Mouse (Mus musculus) heart, embryonic 11.5 days (tissue): ENCODE measurements around the gene Use1. TPM values are rescaled to one million over a fixed set of nuclear protein-coding genes. Genes with fewer than 3 reads are reported as not detected.

Source experiments
- ATAC-seq: fragments of 200-750 bp; cut with Nextera tagmentation; replicated peaks from 2 replicates; pipeline ENCODE4 v1.8.0; 2017; ENCODE audit warnings: moderate library complexity; ENCODE audit not compliant: insufficient number of reproducible peaks, low FRiP score, low TSS enrichment
- H3K27ac ChIP-seq: fragments of 300-500 bp; sonication (generic); 2 replicates; pipeline ENCODE4 v1.5.1; 2014; ENCODE audit warnings: mild to moderate bottlenecking, low read depth, low read length
- H3K27me3 ChIP-seq: fragments of 300-500 bp; sonication (generic); 2 replicates; pipeline ENCODE4 v1.6.1; 2014; ENCODE audit warnings: mild to moderate bottlenecking, low read length, mixed read lengths; ENCODE audit not compliant: control insufficient read depth, insufficient read depth
- H3K36me3 ChIP-seq: fragments of 300-500 bp; sonication (generic); 2 replicates; pipeline ENCODE4 v1.6.1; 2014; ENCODE audit warnings: mild to moderate bottlenecking, low read length, moderate library complexity, mixed read lengths; ENCODE audit not compliant: control insufficient read depth, insufficient read depth
- H3K4me1 ChIP-seq: fragments of 300-500 bp; sonication (generic); 2 replicates; pipeline ENCODE4 v1.6.1; 2014; ENCODE audit warnings: low read length; ENCODE audit not compliant: control insufficient read depth, insufficient read depth
- H3K4me2 ChIP-seq: fragments of 300-500 bp; sonication (generic); 2 replicates; pipeline ENCODE4 v1.6.1; 2014; ENCODE audit warnings: mild to moderate bottlenecking, moderate library complexity
- H3K4me3 ChIP-seq: fragments of 300-500 bp; sonication (generic); 2 replicates; pipeline ENCODE4 v1.5.1; 2014; ENCODE audit warnings: low read depth, low read length
- H3K9ac ChIP-seq: fragments of 300-500 bp; sonication (generic); 2 replicates; pipeline ENCODE4 v1.6.1; 2014; ENCODE audit warnings: mild to moderate bottlenecking, low read depth, low read length, moderate library complexity
- H3K9me3 ChIP-seq: fragments of 300-500 bp; sonication (generic); replicated peaks from 2 replicates; pipeline ENCODE4 v1.6.1; 2016; ENCODE audit warnings: low read length; ENCODE audit not compliant: control insufficient read depth
- WGBS: fragments of 180-500 bp; shearing (Covaris S2); extraction: QIAGEN DNeasy Blood & Tissue Kit; methylation state at CpG from one replicate; pipeline ENCODE4 v1.1.7; 2014; ENCODE audit not compliant: insufficient replicate concordance; 5-methylcytosine and 5-hydroxymethylcytosine counted together
- polyA plus RNA-seq: library from polyadenylated mRNA; unstranded; fragments of >200 nt; fragmentation: Nextera tagmentation; extraction: Ambion mirVana; gene quantifications from 2 replicates; pipeline ENCODE4 v1.2.1, GENCODE M21; 2014

Use1 gene
- polyA plus RNA-seq, 1 experiment from 2014 or later: 80.7 TPM

- Histone ChIP-seq H3K4me3 (no peak overlapping the region), H3K27ac (no peak overlapping the region), H3K27me3 (no peaks in the 10 kb centered on the region), H3K9me3 (no peaks in the 10 kb centered on the region), H3K9ac (no peak overlapping the region), H3K4me1 (peaks cover 2% of the 10 kb centered on the region), H3K36me3 (peaks cover 11% of the 10 kb centered on the region), H3K4me2 (no peak overlapping the region)
- WGBS: 48% methylated on average over 11 of the region's 11 CpGs
- ATAC-seq: no peak
These were observed 45.1 kb downstream of the Use1 start for GRCm38 (mm10) chr8:71411535-71412273.

Other genes starting within 250 kb of the Use1 start
- gene Myo9b, start 94.1 kb upstream of the Use1 start, polyA plus RNA-seq: 15.1 and 23.3 TPM in 2 replicates
- gene Haus8, start 93.9 kb upstream of the Use1 start, polyA plus RNA-seq: 113 and 116 TPM in 2 replicates
- 2.7 and 2.9 TPM in 2 replicates for gene Ocel1, start 4.5 kb downstream of the Use1 start, polyA plus RNA-seq
- 45.7 and 47.2 TPM in 2 replicates for gene Nr2f6, start 15.1 kb downstream of the Use1 start, polyA plus RNA-seq
- 3.0 and 4.3 TPM in 2 replicates for gene Ushbp1, start 29.0 kb downstream of the Use1 start, polyA plus RNA-seq
- gene Babam1, start 30.0 kb downstream of the Use1 start, polyA plus RNA-seq: 89.6 and 92.1 TPM in 2 replicates
- 21.2 and 23.0 TPM in 2 replicates for gene Ankle1, start 39.2 kb downstream of the Use1 start, polyA plus RNA-seq
- gene Abhd8, start 96.8 kb downstream of the Use1 start, polyA plus RNA-seq: 17.0 and 20.4 TPM in 2 replicates
- gene Mrpl34, start 98.1 kb downstream of the Use1 start, polyA plus RNA-seq: 163 and 169 TPM in 2 replicates
- gene Dda1, start 102.4 kb downstream of the Use1 start, polyA plus RNA-seq: 95.9 and 102 TPM in 2 replicates
- gene Ano8, start 119.1 kb downstream of the Use1 start, polyA plus RNA-seq: 0.90 and 1.4 TPM in 2 replicates
- gene Gtpbp3, start 121.3 kb downstream of the Use1 start, polyA plus RNA-seq: 4.8 and 5.3 TPM in 2 replicates
- gene Plvap, start 144.9 kb downstream of the Use1 start, polyA plus RNA-seq: 148 and 170 TPM in 2 replicates
- gene Ccdc194, start 158.9 kb downstream of the Use1 start, polyA plus RNA-seq: 0.55 and 1.3 TPM in 2 replicates
- gene Bst2, start 170.6 kb downstream of the Use1 start, polyA plus RNA-seq: 4.2 and 17.4 TPM in 2 replicates
- gene Mvb12a, start 176.1 kb downstream of the Use1 start, polyA plus RNA-seq: 59.7 and 63.3 TPM in 2 replicates
- gene Tmem221, start 192.0 kb downstream of the Use1 start, polyA plus RNA-seq: 0.21 and 0.35 TPM in 2 replicates
- gene Nxnl1, start 199.8 kb downstream of the Use1 start, polyA plus RNA-seq: not detected in 2 replicates
- 9.2 and 10.8 TPM in 2 replicates for gene Slc27a1, start 202.0 kb downstream of the Use1 start, polyA plus RNA-seq
- gene Pgls, start 225.3 kb downstream of the Use1 start, polyA plus RNA-seq: 184 and 194 TPM in 2 replicates
- 1.9 and 2.0 TPM in 2 replicates for gene Fam129c, start 230.8 kb downstream of the Use1 start, polyA plus RNA-seq
- 47.8 and 55.6 TPM in 2 replicates for gene Colgalt1, start 244.2 kb downstream of the Use1 start, polyA plus RNA-seq